Mouse (Mus musculus) liver, adult 2 months (tissue): ENCODE measurements at regions not wholly inside any gene's neighbourhood (a gene's known extent, or its start where the extent isn't known, plus 50 kb on each side); places are given as distances from the start of the nearest gene placed in this dataset.

Experiments used
- CTCF ChIP-seq: fragments of 200-500 bp; IDR thresholded peaks from 2 replicates; pipeline ENCODE4 v1.5.1; 2011; ENCODE audit warnings: low read depth, low read length, control low read depth
- POLR2A ChIP-seq: fragments of 200-500 bp; IDR thresholded peaks from 2 replicates; pipeline ENCODE4 v1.6.1; 2011; ENCODE audit warnings: low read length, control low read depth; ENCODE audit not compliant: insufficient read depth; ENCODE audit errors: extremely low read depth

DNA sequence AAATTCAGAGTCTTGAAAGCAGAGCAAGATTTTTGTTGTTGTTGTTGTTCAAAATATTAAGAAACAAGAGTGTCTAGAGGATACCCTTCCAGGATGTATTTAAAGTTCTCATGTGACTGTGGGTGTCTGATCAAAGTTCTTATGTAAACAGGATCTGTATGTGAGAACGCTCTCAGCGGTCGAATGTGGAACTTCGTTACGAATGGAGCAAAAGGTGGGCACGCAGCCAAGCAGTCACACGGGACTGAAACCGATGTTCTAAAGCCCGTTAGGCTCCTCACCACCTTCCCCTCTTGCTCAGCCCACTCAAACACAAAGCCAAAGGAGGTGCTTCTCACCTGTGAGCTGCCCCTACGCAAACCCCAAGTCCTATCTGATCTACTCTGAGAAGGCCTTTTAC, 75.4 kb downstream of the Fasl start:
- TF ChIP-seq CTCF (peak; percentile 29; the same call in 1 of the 2 replicates), POLR2A (no peak)
